Mouse (Mus musculus) embryonic fibroblast, embryonic 13.5 days (primary cell): Measurements from ENCODE around the gene Gle1.

Experiments
- CTCF ChIP-seq: IDR thresholded peaks from 2 replicates; pipeline ENCODE4 v1.5.1; 2011; ENCODE audit warnings: mild to moderate bottlenecking, control low read depth, low read length, moderate library complexity, borderline replicate concordance; ENCODE audit not compliant: insufficient read depth
- POLR2A ChIP-seq: IDR thresholded peaks from 2 replicates; pipeline ENCODE4 v1.6.1; 2011; ENCODE audit warnings: low read depth, mild to moderate bottlenecking, control low read depth, low read length, moderate library complexity

- peak; percentile 93 for TF ChIP-seq POLR2A
- TF ChIP-seq CTCF = no peak
Measured at GRCm38 (mm10) chr2:29934906-29935599, at the start of gene Gle1.
